Mouse (Mus musculus) kidney, adult 2 months (tissue): ENCODE measurements around the gene Creg1.

Source experiments
- CTCF ChIP-seq: fragments of 200-500 bp; conservative IDR thresholded peaks from 2 replicates; pipeline ENCODE4 v1.5.1; 2011; ENCODE audit warnings: low read depth, mild to moderate bottlenecking, control low read depth, low read length, moderate library complexity, mixed read lengths; ENCODE audit not compliant: insufficient read depth, insufficient read length
- POLR2A ChIP-seq: fragments of 200-500 bp; IDR thresholded peaks from one replicate; pipeline ENCODE4 v1.6.1; 2011; ENCODE audit warnings: low read depth, low read length, control low read depth

DNA sequence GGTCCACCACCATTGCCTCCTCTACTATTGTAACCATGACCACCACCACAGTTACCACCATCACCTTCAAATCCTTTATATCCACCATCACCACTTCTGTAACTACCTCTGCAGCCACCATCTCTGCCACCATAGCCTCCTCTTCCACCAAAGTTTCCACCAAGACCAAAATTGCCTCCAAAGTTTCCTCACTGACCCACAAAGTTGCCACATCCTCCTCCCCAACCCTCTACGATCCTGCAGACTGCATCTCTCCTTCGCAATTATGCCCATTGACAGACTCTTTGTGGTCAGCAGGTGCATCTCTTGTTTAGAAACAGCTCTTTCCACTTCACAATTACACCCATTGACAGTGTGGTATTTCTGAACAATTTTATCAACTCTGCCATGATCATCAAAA lies 28.7 kb upstream of the Creg1 start:
- no peak for TF ChIP-seq CTCF
- no peak for TF ChIP-seq POLR2A
